Mouse (Mus musculus) heart, embryonic 12.5 days (tissue): ENCODE measurements around the gene Bub1b. TPM values are rescaled to one million over a fixed set of nuclear protein-coding genes. Genes with fewer than 3 reads are reported as not detected.
"Not testable (repeated sequence)": the region's sequence is repeated elsewhere in the genome, so short reads cannot be mapped to it uniquely, and the experiment has no call there.

Experiments used
- ATAC-seq: fragments of 200-750 bp; cut with Nextera tagmentation; 2 replicates; pipeline ENCODE4 v1.8.0; 2017; ENCODE audit warnings: moderate TSS enrichment, moderate library complexity; ENCODE audit not compliant: insufficient number of reproducible peaks, low FRiP score
- H3K27ac ChIP-seq: fragments of 300-500 bp; sonication (generic); 2 replicates; pipeline ENCODE4 v1.5.1; 2016; ENCODE audit warnings: mild to moderate bottlenecking, moderate library complexity; ENCODE audit not compliant: poor library complexity, severe bottlenecking
- H3K27me3 ChIP-seq: fragments of 300-500 bp; sonication (generic); replicated peaks from 2 replicates; pipeline ENCODE4 v1.6.1; 2016; ENCODE audit warnings: mild to moderate bottlenecking, moderate library complexity
- H3K36me3 ChIP-seq: fragments of 300-500 bp; sonication (generic); 2 replicates; pipeline ENCODE4 v1.6.1; 2016; ENCODE audit warnings: mild to moderate bottlenecking, moderate library complexity
- H3K4me1 ChIP-seq: fragments of 300-500 bp; sonication (generic); replicated peaks from 2 replicates; pipeline ENCODE4 v1.6.1; 2016; ENCODE audit warnings: mild to moderate bottlenecking
- H3K4me2 ChIP-seq: fragments of 300-500 bp; sonication (generic); 2 replicates; pipeline ENCODE4 v1.6.1; 2016; ENCODE audit warnings: mild to moderate bottlenecking, moderate library complexity
- H3K4me3 ChIP-seq: fragments of 300-500 bp; sonication (generic); 2 replicates; pipeline ENCODE4 v1.5.1; 2016; ENCODE audit warnings: mild to moderate bottlenecking
- H3K9ac ChIP-seq: fragments of 300-500 bp; sonication (generic); 2 replicates; pipeline ENCODE4 v1.6.1; 2016; ENCODE audit warnings: mild to moderate bottlenecking, moderate library complexity
- H3K9me3 ChIP-seq: fragments of 300-500 bp; sonication (generic); replicated peaks from 2 replicates; pipeline ENCODE4 v1.6.1; 2016; ENCODE audit warnings: mild to moderate bottlenecking, moderate library complexity
- whole genome bisulfite sequencing: fragments of 180-500 bp; shearing (Covaris S2); methylation state at CpG from one replicate; pipeline ENCODE4 v1.1.7; 2016; 5-methylcytosine and 5-hydroxymethylcytosine counted together
- polyA plus RNA-seq: library from polyadenylated mRNA; unstranded; fragments of >200 nt; fragmentation: Nextera tagmentation; extraction: Ambion mirVana; gene quantifications from 2 replicates; pipeline ENCODE4 v1.2.1, GENCODE M21; 2016

Gene Bub1b
- polyA plus RNA-seq, 1 experiment from 2014 or later = 86.9 TPM

GRCm38 (mm10) chr2:118620101-118620500, 22.1 kb downstream of the Bub1b start:
- WGBS = 68% methylated on average over 2 of the region's 2 CpGs
- no peak for ATAC-seq
- Histone ChIP-seq H3K36me3 (peaks cover 87% of the 10 kb centered on the region), H3K9me3 (no peaks in the 10 kb centered on the region), H3K4me2 (no peak overlapping the region), H3K27ac (no peak overlapping the region), H3K9ac (no peak overlapping the region), H3K4me3 (no peak overlapping the region), H3K27me3 (no peaks in the 10 kb centered on the region), H3K4me1 (no peaks in the 10 kb centered on the region)

GRCm38 (mm10) chr2:118620608-118621007, 22.6 kb downstream of the Bub1b start:
- Histone ChIP-seq H3K4me3 (no peak overlapping the region), H3K36me3 (peaks cover 85% of the 10 kb centered on the region), H3K27me3 (no peaks in the 10 kb centered on the region), H3K27ac (no peak overlapping the region), H3K9ac (no peak overlapping the region), H3K4me2 (no peak overlapping the region), H3K4me1 (no peaks in the 10 kb centered on the region), H3K9me3 (no peaks in the 10 kb centered on the region)
- WGBS = 90% methylated on average over 8 of the region's 8 CpGs
- no peak for ATAC-seq

- Histone ChIP-seq H3K27me3 (no peaks in the 10 kb centered on the region), H3K36me3 (peaks cover 88% of the 10 kb centered on the region), H3K9ac (no peak overlapping the region), H3K4me3 (no peak overlapping the region), H3K4me1 (peaks cover 6% of the 10 kb centered on the region; the same call in 1 of the 2 replicates), H3K27ac (no peak overlapping the region), H3K9me3 (no peaks in the 10 kb centered on the region), H3K4me2 (no peak overlapping the region)
- ATAC-seq = no peak
- WGBS = 95% methylated on average over 6 of the region's 6 CpGs
Measured at GRCm38 (mm10) chr2:118629276-118629675, 31.3 kb downstream of the Bub1b start.

DNA sequence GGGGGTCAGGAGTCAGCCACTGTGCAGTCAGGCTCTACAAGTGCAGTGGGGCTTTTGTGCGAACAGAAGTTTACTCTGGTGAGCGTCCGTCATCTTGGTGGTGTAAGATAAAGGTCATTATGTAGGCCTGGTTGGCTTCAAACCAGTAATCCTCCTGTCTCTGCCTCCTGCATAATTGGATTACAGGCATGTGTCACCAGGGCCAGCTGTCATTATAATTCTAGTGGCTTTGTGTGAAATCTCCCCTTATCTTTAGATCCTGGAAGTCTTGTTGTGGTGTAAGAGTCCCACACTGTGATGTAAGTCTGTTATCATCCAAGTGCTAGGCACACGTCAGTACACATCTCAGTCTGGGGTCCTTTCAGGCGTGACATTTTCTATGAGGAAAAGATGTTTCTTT, 35.4 kb downstream of the Bub1b start:
- WGBS = 38% methylated on average over 5 of the region's 5 CpGs
- peaks cover 87% of the 10 kb centered on the region for H3K36me3 ChIP-seq
- no peak for ATAC-seq

GRCm38 (mm10) chr2:118637258-118637657, 39.2 kb downstream of the Bub1b start:
- Histone ChIP-seq H3K27me3 (no peaks in the 10 kb centered on the region), H3K27ac (no peak overlapping the region), H3K9ac (no peak overlapping the region), H3K4me2 (no peak overlapping the region), H3K4me3 (no peak overlapping the region), H3K4me1 (peaks cover 16% of the 10 kb centered on the region), H3K36me3 (peaks cover 86% of the 10 kb centered on the region), H3K9me3 (no peaks in the 10 kb centered on the region)
- ATAC-seq = no peak
- WGBS = 86% methylated on average over 5 of the region's 5 CpGs

More for the DNA sequence above, 35.4 kb downstream of the Bub1b start:
- Histone ChIP-seq H3K27ac (no peak overlapping the region), H3K9ac (no peak overlapping the region), H3K4me3 (no peak overlapping the region), H3K4me1 (peaks cover 6% of the 10 kb centered on the region; the same call in 1 of the 2 replicates), H3K4me2 (no peak overlapping the region), H3K9me3 (no peaks in the 10 kb centered on the region), H3K27me3 (no peaks in the 10 kb centered on the region)

- Histone ChIP-seq H3K9ac (no peak overlapping the region), H3K27ac (no peak overlapping the region), H3K4me3 (no peak overlapping the region), H3K27me3 (no peaks in the 10 kb centered on the region), H3K36me3 (peaks cover 87% of the 10 kb centered on the region), H3K9me3 (no peaks in the 10 kb centered on the region), H3K4me2 (no peak overlapping the region), H3K4me1 (peaks cover 15% of the 10 kb centered on the region)
- WGBS = 44% methylated on average over 8 of the region's 8 CpGs
- ATAC-seq = no peak
Measured at GRCm38 (mm10) chr2:118637888-118638526, 40.0 kb downstream of the Bub1b start.

- no peak overlapping the region for H3K4me3 ChIP-seq
- peaks cover 88% of the 10 kb centered on the region for H3K36me3 ChIP-seq
- no peak overlapping the region for H3K4me2 ChIP-seq
- WGBS = 81% methylated on average over 8 of the region's 8 CpGs
- no peaks in the 10 kb centered on the region for H3K9me3 ChIP-seq
- no peak overlapping the region for H3K9ac ChIP-seq
- H3K4me1 ChIP-seq = peaks cover 10% of the 10 kb centered on the region
- no peak overlapping the region for H3K27ac ChIP-seq
- ATAC-seq = no peak
- no peaks in the 10 kb centered on the region for H3K27me3 ChIP-seq
Measured at GRCm38 (mm10) chr2:118638686-118639085, 40.7 kb downstream of the Bub1b start.

- WGBS = 39% methylated on average over 2 of the region's 2 CpGs
- no peak for ATAC-seq
- Histone ChIP-seq H3K27me3 (no peaks in the 10 kb centered on the region), H3K4me2 (no peak overlapping the region), H3K4me1 (peaks cover 10% of the 10 kb centered on the region), H3K4me3 (no peak overlapping the region), H3K36me3 (peaks cover 82% of the 10 kb centered on the region), H3K27ac (no peak overlapping the region), H3K9ac (no peak overlapping the region), H3K9me3 (no peaks in the 10 kb centered on the region; the same call in 1 of the 2 replicates)
Measured at GRCm38 (mm10) chr2:118641147-118641546, 43.1 kb downstream of the Bub1b start.

DNA sequence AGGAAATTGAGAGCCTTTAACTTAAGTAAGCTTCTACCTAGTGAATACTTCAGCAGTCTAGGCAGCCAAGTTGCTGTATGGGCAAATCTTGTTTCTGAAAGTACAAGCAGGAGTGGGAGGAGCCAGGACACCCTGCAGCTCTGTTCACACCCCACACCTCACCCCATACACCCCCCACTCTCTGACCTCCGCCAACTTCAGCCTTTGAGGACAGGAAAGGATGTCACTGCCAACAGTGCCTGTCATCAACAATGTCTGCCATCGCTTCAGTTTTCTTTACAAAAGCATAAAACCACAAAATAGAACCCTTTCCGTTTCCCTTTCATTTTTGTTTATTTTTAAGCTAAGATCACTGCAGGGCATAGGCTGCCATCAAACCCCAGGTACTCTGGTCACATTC, 44.4 kb downstream of the Bub1b start:
- Histone ChIP-seq H3K36me3 (peaks cover 70% of the 10 kb centered on the region), H3K4me2 (no peak overlapping the region), H3K9ac (no peak overlapping the region), H3K27me3 (no peaks in the 10 kb centered on the region), H3K27ac (no peak overlapping the region), H3K4me3 (no peak overlapping the region), H3K9me3 (no peaks in the 10 kb centered on the region; the same call in 1 of the 2 replicates), H3K4me1 (peaks cover 13% of the 10 kb centered on the region)
- 87% methylated on average over 3 of the region's 3 CpGs for WGBS
- no peak for ATAC-seq

GRCm38 (mm10) chr2:118642942-118643341, 44.9 kb downstream of the Bub1b start:
- H3K36me3 ChIP-seq = peaks cover 69% of the 10 kb centered on the region

GRCm38 (mm10) chr2:118646665-118647064, 48.7 kb downstream of the Bub1b start:
- H3K27me3 ChIP-seq = no peaks in the 10 kb centered on the region
- WGBS = 66% methylated on average over 5 of the region's 5 CpGs
- no peak overlapping the region; the same call in 1 of the 2 replicates for H3K27ac ChIP-seq
- H3K4me3 ChIP-seq = no peak overlapping the region
- ATAC-seq = no peak
- no peak overlapping the region for H3K9ac ChIP-seq
- peaks cover 9% of the 10 kb centered on the region; the same call in 1 of the 2 replicates for H3K9me3 ChIP-seq
- H3K4me1 ChIP-seq = peaks cover 3% of the 10 kb centered on the region; the same call in 1 of the 2 replicates
- no peak overlapping the region for H3K4me2 ChIP-seq
- peaks cover 39% of the 10 kb centered on the region for H3K36me3 ChIP-seq

More at GRCm38 (mm10) chr2:118642942-118643341, 44.9 kb downstream of the Bub1b start:
- H3K4me1 ChIP-seq = peaks cover 13% of the 10 kb centered on the region
- no peak overlapping the region for H3K9ac ChIP-seq
- no peak overlapping the region for H3K4me2 ChIP-seq
- ATAC-seq = no peak
- H3K27me3 ChIP-seq = no peaks in the 10 kb centered on the region
- H3K27ac ChIP-seq = no peak overlapping the region
- no peaks in the 10 kb centered on the region; the same call in 1 of the 2 replicates for H3K9me3 ChIP-seq
- H3K4me3 ChIP-seq = no peak overlapping the region
- 69% methylated on average over 3 of the region's 3 CpGs for WGBS

DNA sequence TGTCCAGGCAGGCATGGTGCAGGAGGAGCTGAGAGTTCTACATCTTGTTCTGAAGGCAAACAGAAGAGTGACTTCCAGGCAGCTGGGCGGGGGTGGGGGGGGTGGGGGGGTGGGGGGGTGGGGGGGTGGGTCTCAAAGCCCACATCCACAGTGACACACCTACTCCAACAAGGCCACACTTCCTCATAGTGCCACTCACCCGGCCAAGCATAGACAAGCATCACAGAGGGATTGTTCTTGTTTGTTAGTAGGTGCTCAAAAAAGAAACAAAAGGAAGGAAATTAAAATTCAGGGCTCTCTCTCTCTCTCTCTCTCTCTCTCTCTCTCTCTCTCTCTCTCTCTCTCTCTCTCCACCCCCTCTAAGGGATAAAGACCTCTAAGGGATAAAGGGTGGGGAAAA, 52.7 kb downstream of the Bub1b start:
- not testable (repeated sequence) for H3K4me2 ChIP-seq, H3K36me3 ChIP-seq, H3K27me3 ChIP-seq, ATAC-seq, H3K27ac ChIP-seq, H3K9me3 ChIP-seq, H3K4me1 ChIP-seq, H3K9ac ChIP-seq, H3K4me3 ChIP-seq
- 57% methylated on average over 1 of the region's 2 CpGs for WGBS
